Mouse (Mus musculus) CD8-positive naive resting alpha-beta T cell, adult 2 months (primary cell): ENCODE data around the gene Plxna4.

Experiments used
- DNase-seq, 2 experiments: peaks; one replicate each; pipeline ENCODE4 v3.0.0; 2022; ENCODE audit warnings: low read depth in 2 of 2, low spot score in 2 of 2

The Plxna4 gene

GRCm38 (mm10) chr6:32355559-32355958 is 232.4 kb downstream of the Plxna4 start:
- DNase-seq, result no peak

- DNase-seq, result no peak
Measured at GRCm38 (mm10) chr6:32348996-32349395, 239.0 kb downstream of the Plxna4 start.

- no peak for DNase-seq
Measured at GRCm38 (mm10) chr6:32348126-32348525, 239.9 kb downstream of the Plxna4 start.

- DNase-seq, result no peak
Measured at GRCm38 (mm10) chr6:32346015-32346414, 242.0 kb downstream of the Plxna4 start.

GRCm38 (mm10) chr6:32342727-32343126 is 245.3 kb downstream of the Plxna4 start:
- no peak for DNase-seq

- no peak for DNase-seq
Measured at GRCm38 (mm10) chr6:32342272-32342671, 245.7 kb downstream of the Plxna4 start.

- DNase-seq, result no peak
Measured at GRCm38 (mm10) chr6:32338416-32338943, 249.5 kb downstream of the Plxna4 start.

GRCm38 (mm10) chr6:32331281-32331680 is 256.7 kb downstream of the Plxna4 start:
- DNase-seq, result no peak

GRCm38 (mm10) chr6:32330034-32330795 is 257.8 kb downstream of the Plxna4 start:
- DNase-seq, result no peak

- peak; percentile 13 to 25 for DNase-seq
Measured at GRCm38 (mm10) chr6:32328028-32328427, 260.0 kb downstream of the Plxna4 start.

- DNase-seq, result no peak
Measured at GRCm38 (mm10) chr6:32327173-32327572, 260.8 kb downstream of the Plxna4 start.

GRCm38 (mm10) chr6:32326406-32326805 is 261.6 kb downstream of the Plxna4 start:
- no peak for DNase-seq

- no peak for DNase-seq
Measured at GRCm38 (mm10) chr6:32325851-32326250, 262.1 kb downstream of the Plxna4 start.

- DNase-seq, result no peak
Measured at GRCm38 (mm10) chr6:32321187-32321586, 266.8 kb downstream of the Plxna4 start.

- no peak for DNase-seq
Measured at GRCm38 (mm10) chr6:32320254-32320653, 267.7 kb downstream of the Plxna4 start.

- DNase-seq, result no peak
Measured at GRCm38 (mm10) chr6:32317470-32317869, 270.5 kb downstream of the Plxna4 start.

- DNase-seq, result no peak
Measured at GRCm38 (mm10) chr6:32315011-32315450, 273.0 kb downstream of the Plxna4 start.

GRCm38 (mm10) chr6:32309147-32309546 is 278.8 kb downstream of the Plxna4 start:
- no peak for DNase-seq

GRCm38 (mm10) chr6:32300611-32301010 is 287.4 kb downstream of the Plxna4 start:
- DNase-seq, result no peak

GRCm38 (mm10) chr6:32281457-32281856 is 306.5 kb downstream of the Plxna4 start:
- DNase-seq, result no peak

GRCm38 (mm10) chr6:32280728-32281127 is 307.3 kb downstream of the Plxna4 start:
- no peak for DNase-seq

- no peak for DNase-seq
Measured at GRCm38 (mm10) chr6:32271463-32271862, 316.5 kb downstream of the Plxna4 start.

- DNase-seq, result no peak
Measured at GRCm38 (mm10) chr6:32266085-32266484, 321.9 kb downstream of the Plxna4 start.
